Mouse (Mus musculus) liver, postnatal 0 days (tissue): ENCODE measurements around the gene Ufm1. TPM values are rescaled to one million over a fixed set of nuclear protein-coding genes. Genes with fewer than 3 reads are reported as not detected.

ENCODE experiments used
- ATAC-seq: fragments of 200-750 bp; cut with Nextera tagmentation; 2 replicates; pipeline ENCODE4 v1.8.0; 2017; ENCODE audit warnings: mild to moderate bottlenecking, moderate library complexity
- DNase-seq: peaks from one replicate; pipeline ENCODE4 v3.0.0-alpha.2; 2016
- H3K27ac ChIP-seq: fragments of 300-500 bp; sonication (generic); 2 replicates; pipeline ENCODE4 v1.5.1; 2014; ENCODE audit warnings: antibody characterized with exemption, moderate library complexity, mild to moderate bottlenecking, low read depth
- H3K27me3 ChIP-seq: fragments of 300-500 bp; sonication (generic); 2 replicates; pipeline ENCODE4 v1.6.1; 2014; ENCODE audit warnings: low read length, control low read depth, mixed read lengths; ENCODE audit not compliant: insufficient read depth
- H3K36me3 ChIP-seq: fragments of 300-500 bp; sonication (generic); replicated peaks from 2 replicates; pipeline ENCODE4 v1.6.1; 2014; ENCODE audit warnings: mild to moderate bottlenecking, control low read depth, low read length, moderate library complexity, mixed read lengths; ENCODE audit not compliant: insufficient read depth
- H3K4me1 ChIP-seq: fragments of 300-500 bp; sonication (generic); 2 replicates; pipeline ENCODE4 v1.6.1; 2014; ENCODE audit warnings: antibody characterized with exemption, mild to moderate bottlenecking, control low read depth; ENCODE audit not compliant: insufficient read depth
- H3K4me2 ChIP-seq: fragments of 300-500 bp; sonication (generic); 2 replicates; pipeline ENCODE4 v1.6.1; 2014; ENCODE audit warnings: low read depth, mild to moderate bottlenecking, low read length, moderate library complexity, mixed read lengths
- H3K4me3 ChIP-seq: fragments of 300-500 bp; sonication (generic); 2 replicates; pipeline ENCODE4 v1.5.1; 2014; ENCODE audit warnings: low read depth, low read length
- H3K9ac ChIP-seq: fragments of 300-500 bp; sonication (generic); replicated peaks from 2 replicates; pipeline ENCODE4 v1.6.1; 2014; ENCODE audit warnings: mild to moderate bottlenecking, moderate library complexity
- H3K9me3 ChIP-seq: fragments of 300-500 bp; sonication (generic); 2 replicates; pipeline ENCODE4 v1.6.1; 2016; ENCODE audit warnings: mild to moderate bottlenecking, control low read depth, low read length, mixed read lengths
- CTCF ChIP-seq: sonication (generic); IDR thresholded peaks from 2 replicates; pipeline ENCODE4 v1.5.1; 2016; ENCODE audit warnings: antibody characterized with exemption, low read depth
- EP300 ChIP-seq: IDR thresholded peaks from 2 replicates; pipeline ENCODE4 v1.6.1; 2016; ENCODE audit warnings: antibody characterized with exemption, low read depth, mild to moderate bottlenecking
- WGBS: fragments of 180-500 bp; shearing (Covaris S2); extraction: QIAGEN DNeasy Blood & Tissue Kit; methylation state at CpG from one replicate; pipeline ENCODE4 v1.1.7; 2014; ENCODE audit not compliant: insufficient replicate concordance; 5-methylcytosine and 5-hydroxymethylcytosine counted together
- polyA plus RNA-seq: library from polyadenylated mRNA; unstranded; fragments of >200 nt; fragmentation: Nextera tagmentation; extraction: Ambion mirVana; gene quantifications from 2 replicates; pipeline ENCODE4 v1.2.1, GENCODE M21; 2015

Ufm1 gene
- polyA plus RNA-seq, 1 experiment from 2014 or later: 59.6 TPM

GRCm38 (mm10) chr3:53854831-53855230 lies 8.8 kb downstream of the Ufm1 start:
- Histone ChIP-seq H3K36me3 (peaks cover 24% of the 10 kb centered on the region), H3K27ac (no peak overlapping the region), H3K27me3 (no peaks in the 10 kb centered on the region), H3K4me1 (no peaks in the 10 kb centered on the region), H3K9me3 (no peaks in the 10 kb centered on the region), H3K4me3 (no peak overlapping the region), H3K4me2 (no peak overlapping the region), H3K9ac (no peak overlapping the region)
- ATAC-seq: no peak
- no peak for DNase-seq
- TF ChIP-seq CTCF (no peak), EP300 (no peak)
- 80% methylated on average over 3 of the region's 3 CpGs for WGBS

- no peaks in the 10 kb centered on the region for H3K9me3 ChIP-seq
- H3K4me3 ChIP-seq: no peak overlapping the region
- peaks cover 19% of the 10 kb centered on the region for H3K36me3 ChIP-seq
- no peak overlapping the region for H3K9ac ChIP-seq
- TF ChIP-seq EP300 (no peak), CTCF (no peak)
- no peaks in the 10 kb centered on the region for H3K27me3 ChIP-seq
- no peaks in the 10 kb centered on the region for H3K4me1 ChIP-seq
- H3K27ac ChIP-seq: no peak overlapping the region
- 74% methylated on average over 4 of the region's 4 CpGs for WGBS
- no peak overlapping the region for H3K4me2 ChIP-seq
- no peak for ATAC-seq
- no peak for DNase-seq
These were observed 9.4 kb downstream of the Ufm1 start for GRCm38 (mm10) chr3:53854261-53854660.

- Histone ChIP-seq H3K4me2 (no peak overlapping the region), H3K9ac (no peak overlapping the region), H3K27ac (no peak overlapping the region), H3K9me3 (no peaks in the 10 kb centered on the region), H3K27me3 (no peaks in the 10 kb centered on the region), H3K4me3 (no peak overlapping the region), H3K4me1 (no peaks in the 10 kb centered on the region), H3K36me3 (no peaks in the 10 kb centered on the region)
- WGBS: 72% methylated on average over 11 of the region's 11 CpGs
- ATAC-seq (no peak), DNase-seq (no peak)
- no peak for TF ChIP-seq EP300
- TF ChIP-seq CTCF: no peak
These were observed 15.4 kb downstream of the Ufm1 start for GRCm38 (mm10) chr3:53848262-53848661.

GRCm38 (mm10) chr3:53847726-53848125 lies 15.9 kb downstream of the Ufm1 start:
- no peak for DNase-seq
- H3K27me3 ChIP-seq: no peaks in the 10 kb centered on the region
- ATAC-seq: no peak
- no peaks in the 10 kb centered on the region for H3K9me3 ChIP-seq
- no peak overlapping the region for H3K27ac ChIP-seq
- 71% methylated on average over 4 of the region's 4 CpGs for WGBS
- no peak overlapping the region for H3K9ac ChIP-seq
- no peaks in the 10 kb centered on the region for H3K36me3 ChIP-seq
- no peaks in the 10 kb centered on the region for H3K4me1 ChIP-seq
- H3K4me3 ChIP-seq: no peak overlapping the region
- H3K4me2 ChIP-seq: no peak overlapping the region
- TF ChIP-seq EP300: no peak

- Histone ChIP-seq H3K27ac (no peak overlapping the region), H3K4me2 (no peak overlapping the region), H3K36me3 (no peaks in the 10 kb centered on the region), H3K4me3 (no peak overlapping the region), H3K9me3 (no peaks in the 10 kb centered on the region), H3K9ac (no peak overlapping the region), H3K27me3 (no peaks in the 10 kb centered on the region), H3K4me1 (no peaks in the 10 kb centered on the region)
- DNase-seq: no peak
- WGBS: 62% methylated on average over 7 of the region's 7 CpGs
- no peak for TF ChIP-seq EP300
- TF ChIP-seq CTCF: no peak
- ATAC-seq: no peak
These were observed 17.3 kb downstream of the Ufm1 start for GRCm38 (mm10) chr3:53846206-53846928.

GRCm38 (mm10) chr3:53844786-53845185 lies 18.8 kb downstream of the Ufm1 start, which contains the start of gene Gm10985:
TSS of gene Gm10985 (plus strand) at chr3:53845086.
- 62% methylated on average over 2 of the region's 2 CpGs for WGBS
- H3K9ac ChIP-seq: no peak within 1 kb of the TSS

More at GRCm38 (mm10) chr3:53844786-53845185, 18.8 kb downstream of the Ufm1 start, which contains the start of gene Gm10985:
- Histone ChIP-seq H3K27ac (no peak within 1 kb of the TSS), H3K4me2 (no peak within 1 kb of the TSS), H3K27me3 (no peaks in the 10 kb centered on the region), H3K4me1 (no peaks in the 10 kb centered on the region), H3K9me3 (no peaks in the 10 kb centered on the region), H3K4me3 (no peak within 1 kb of the TSS), H3K36me3 (no peaks in the 10 kb centered on the region)
- no peak for ATAC-seq
- no peak for TF ChIP-seq EP300
- no peak for TF ChIP-seq CTCF
- DNase-seq: no peak
